Mouse (Mus musculus) liver, embryonic 14.5 days (tissue): ENCODE data around the gene Lypd5. TPM values are rescaled to one million over a fixed set of nuclear protein-coding genes. Genes with fewer than 3 reads are reported as not detected.
A peak's percentile ranks its signal among the peaks of the same experiment; 100 is the strongest.

Source experiments
- ATAC-seq: fragments of 200-750 bp; cut with Nextera tagmentation; 2 replicates; pipeline ENCODE4 v1.8.0; 2017; ENCODE audit warnings: moderate number of reproducible peaks, mild to moderate bottlenecking, moderate library complexity; ENCODE audit not compliant: insufficient read depth
- DNase-seq, 3 experiments: peaks; one replicate each; pipeline ENCODE4 v3.0.0-alpha.2; 2012 to 2013; ENCODE audit warnings: low read depth in 3 of 3, low spot score in 3 of 3
- H3K27ac ChIP-seq: fragments of 300-500 bp; sonication (generic); 2 replicates; pipeline ENCODE4 v1.5.1; 2014; ENCODE audit warnings: moderate library complexity, mild to moderate bottlenecking, control low read depth, inconsistent platforms
- H3K27me3 ChIP-seq: fragments of 300-500 bp; sonication (generic); 2 replicates; pipeline ENCODE4 v1.6.1; 2014; ENCODE audit warnings: mild to moderate bottlenecking, low read length, moderate library complexity; ENCODE audit not compliant: control insufficient read depth, insufficient read depth
- H3K36me3 ChIP-seq: fragments of 300-500 bp; sonication (generic); replicated peaks from 2 replicates; pipeline ENCODE4 v1.6.1; 2014; ENCODE audit warnings: low read depth; ENCODE audit not compliant: control insufficient read depth, insufficient read depth
- H3K4me1 ChIP-seq, 2 experiments: fragments of 200-500 bp in 1 of 2; fragments of 300-500 bp in 1 of 2; sonication (generic) in 1 of 2; replicated peaks; 2 replicates each; pipeline ENCODE4 v1.6.1; 2012 to 2014; ENCODE audit warnings: antibody characterized with exemption in 1 of 2, inconsistent platforms in 1 of 2, low read length in 1 of 2; ENCODE audit not compliant: control insufficient read depth in 2 of 2, insufficient read depth in 2 of 2
- H3K4me2 ChIP-seq: fragments of 300-500 bp; sonication (generic); 2 replicates; pipeline ENCODE4 v1.6.1; 2014; ENCODE audit warnings: low read depth, mild to moderate bottlenecking, control low read depth, moderate library complexity
- H3K4me3 ChIP-seq, 2 experiments: fragments of 200-500 bp in 1 of 2; fragments of 300-500 bp in 1 of 2; sonication (generic) in 1 of 2; 2 replicates each; pipeline ENCODE4 v1.5.1; 2012 to 2014; ENCODE audit warnings: low read depth in 2 of 2, low read length in 2 of 2, mild to moderate bottlenecking in 2 of 2, control low read depth in 1 of 2, inconsistent platforms in 1 of 2, moderate library complexity in 1 of 2; ENCODE audit not compliant: insufficient read depth in 1 of 2
- H3K9ac ChIP-seq: fragments of 300-500 bp; sonication (generic); replicated peaks from 2 replicates; pipeline ENCODE4 v1.6.1; 2014; ENCODE audit warnings: mild to moderate bottlenecking, control low read depth, moderate library complexity
- H3K9me3 ChIP-seq: fragments of 300-500 bp; sonication (generic); 2 replicates; pipeline ENCODE4 v1.6.1; 2016; ENCODE audit warnings: low read length, mixed read lengths; ENCODE audit not compliant: control insufficient read depth
- CTCF ChIP-seq: IDR thresholded peaks from 2 replicates; pipeline ENCODE4 v1.5.1; 2016; ENCODE audit warnings: antibody characterized with exemption, low read depth, control low read depth
- EP300 ChIP-seq: IDR thresholded peaks from 2 replicates; pipeline ENCODE4 v1.6.1; 2016; ENCODE audit warnings: antibody characterized with exemption, low read depth
- WGBS: fragments of 180-500 bp; shearing (Covaris S2); extraction: QIAGEN DNeasy Blood & Tissue Kit; methylation state at CpG from one replicate; pipeline ENCODE4 v1.1.7; 2014; ENCODE audit not compliant: insufficient replicate concordance; 5-methylcytosine and 5-hydroxymethylcytosine counted together
- polyA plus RNA-seq, 2 experiments: library from polyadenylated mRNA; depleted of rRNA in 1 of 2; stranded (reverse) in 1 of 2; unstranded in 1 of 2; fragments of >200 nt; fragmentation: Nextera tagmentation in 1 of 2; extraction: Ambion mirVana in 1 of 2; gene quantifications; 2 replicates each; pipeline versions ENCODE4 v1.2.1 to v1.2.3; 2012 to 2014

Lypd5 gene
- polyA plus RNA-seq, 2 experiments = not detected

DNA sequence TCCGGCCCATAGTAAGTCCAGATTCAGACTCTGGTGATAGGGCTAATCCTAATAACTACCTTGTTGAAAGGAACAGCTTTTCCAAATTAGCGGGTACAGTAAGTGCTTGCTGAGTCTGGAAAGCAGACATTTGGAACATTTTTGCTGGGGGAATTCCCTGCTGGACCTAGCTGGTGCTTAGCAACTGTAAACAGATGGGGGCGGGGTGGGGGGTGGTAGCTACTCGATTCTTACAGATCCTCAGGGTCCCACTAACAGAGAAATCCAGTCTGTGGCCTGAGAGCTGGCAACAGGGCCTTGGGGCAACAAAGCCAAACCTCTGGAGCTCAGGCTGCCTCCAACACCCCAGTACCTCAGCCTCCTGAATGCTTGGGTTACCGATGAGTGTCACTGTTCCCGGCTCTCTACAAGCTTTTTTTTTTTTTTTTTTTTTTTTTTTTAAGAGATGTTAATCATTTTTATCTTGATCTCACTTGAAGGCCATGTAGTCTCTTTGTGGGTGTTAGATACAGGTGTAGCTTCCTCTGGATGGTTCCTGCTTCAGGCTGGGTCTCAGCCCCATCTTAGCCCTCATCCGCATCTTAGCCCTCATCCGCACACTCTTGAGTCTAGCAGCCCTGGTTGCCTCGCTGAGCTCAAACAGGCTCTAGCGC, 29.2 kb downstream of the Lypd5 start:
- Histone ChIP-seq H3K9ac (peak overlapping the region; percentile 95), H3K27me3 (no peaks in the 10 kb centered on the region), H3K27ac (peak overlapping the region; percentile 96), H3K4me1 (peaks cover 60 to 79% of the 10 kb centered on the region in 2 experiments), H3K4me2 (peak overlapping the region; percentile 100), H3K9me3 (no peaks in the 10 kb centered on the region), H3K4me3 (peak overlapping the region; percentile 17 to 66), H3K36me3 (peaks cover 95% of the 10 kb centered on the region)
- 68% methylated on average over 10 of the region's 10 CpGs for WGBS
- DNase-seq (no peak), ATAC-seq (no peak)
- no peak for TF ChIP-seq CTCF
- no peak for TF ChIP-seq EP300

DNA sequence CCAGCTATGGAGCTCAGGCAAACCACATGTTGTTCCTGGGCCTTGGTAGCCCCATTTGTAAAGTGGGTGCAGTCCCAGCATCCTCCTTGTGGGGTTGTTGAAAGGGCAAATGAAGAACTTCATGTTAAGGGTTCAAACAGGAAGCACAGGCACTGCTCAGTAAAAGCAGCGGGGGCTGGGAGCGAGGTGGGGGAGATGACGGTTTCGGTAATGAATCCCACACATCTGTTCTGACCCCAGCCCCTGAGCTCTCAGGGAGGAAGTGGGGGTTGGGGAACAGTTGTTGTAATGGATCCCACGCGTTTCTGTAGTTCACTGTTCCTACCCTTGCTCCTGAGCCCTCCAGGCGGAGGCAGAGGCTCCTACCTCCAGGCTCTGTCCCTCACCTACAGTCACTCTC, 30.9 kb downstream of the Lypd5 start:
- peaks cover 95% of the 10 kb centered on the region for H3K36me3 ChIP-seq
- DNase-seq (no peak), ATAC-seq (no peak)
- TF ChIP-seq CTCF = no peak
- no peak for TF ChIP-seq EP300
- H3K27me3 ChIP-seq = no peaks in the 10 kb centered on the region
- WGBS = 55% methylated on average over 7 of the region's 7 CpGs
- peak overlapping the region; percentile 100 for H3K4me2 ChIP-seq
- H3K4me3 ChIP-seq = no peak overlapping the region
- peak overlapping the region; percentile 54 for H3K9ac ChIP-seq
- no peaks in the 10 kb centered on the region for H3K9me3 ChIP-seq
- peak overlapping the region; percentile 96 for H3K27ac ChIP-seq
- peaks cover 55 to 80% of the 10 kb centered on the region in 2 experiments for H3K4me1 ChIP-seq

DNA sequence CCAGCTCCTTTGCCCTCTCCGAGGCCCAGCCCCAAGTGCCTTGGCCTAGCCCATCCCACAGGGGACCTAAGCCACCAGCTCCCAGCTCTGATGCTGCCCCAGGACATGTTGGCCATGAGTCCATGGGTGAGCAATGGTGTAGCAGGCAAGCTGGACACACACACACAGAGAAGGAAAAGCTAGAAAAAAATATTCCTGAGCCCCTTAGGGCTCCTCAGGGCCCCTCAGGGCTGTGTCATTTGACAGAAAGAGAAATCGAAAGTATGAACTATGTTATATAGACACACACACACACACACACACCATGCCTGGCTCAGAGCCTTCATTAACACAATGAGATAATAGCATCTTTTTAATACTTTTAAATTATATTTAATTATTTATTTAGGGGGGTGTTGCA, 31.4 kb downstream of the Lypd5 start:
- DNase-seq = no peak

DNA sequence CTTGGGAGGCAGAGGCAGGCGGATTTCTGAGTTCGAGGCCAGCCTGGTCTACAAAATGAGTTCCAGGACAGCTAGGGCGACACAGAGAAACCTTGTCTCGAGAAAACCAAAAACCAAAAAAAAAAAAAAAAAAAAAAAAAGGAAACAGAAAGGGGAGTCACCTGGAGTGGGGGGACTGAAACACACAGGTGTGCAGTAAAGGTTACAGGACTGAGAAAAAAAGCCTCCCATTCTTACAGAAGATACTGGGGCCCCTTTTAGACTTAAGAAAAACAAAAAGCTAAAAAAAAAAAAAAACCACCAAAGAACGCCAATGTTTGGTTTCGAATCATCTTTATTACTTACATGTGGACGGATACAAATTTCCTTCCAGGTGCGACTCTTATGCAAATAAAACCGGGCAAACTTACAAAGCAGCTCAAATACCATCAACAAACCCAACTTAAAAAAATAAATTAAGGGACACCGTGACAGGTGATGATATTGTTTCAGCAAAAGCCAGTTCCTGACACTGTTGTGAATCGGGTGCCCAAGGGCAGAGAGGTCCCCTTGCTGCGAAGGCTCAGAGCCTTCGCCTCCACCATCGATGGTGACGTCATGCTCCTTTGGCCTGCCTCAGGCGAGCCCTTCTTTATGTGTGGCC, 33.9 kb downstream of the Lypd5 start:
- Histone ChIP-seq H3K4me1 (peaks cover 38 to 65% of the 10 kb centered on the region in 2 experiments), H3K4me3 (no peak overlapping the region), H3K27me3 (no peaks in the 10 kb centered on the region), H3K36me3 (peaks cover 90% of the 10 kb centered on the region), H3K9ac (peak overlapping the region; percentile 16; the same call in 1 of the 2 replicates), H3K27ac (peak overlapping the region; percentile 76), H3K4me2 (no peak overlapping the region), H3K9me3 (no peaks in the 10 kb centered on the region)
- WGBS = 78% methylated on average over 16 of the region's 16 CpGs
- DNase-seq (no peak), ATAC-seq (no peak)
- TF ChIP-seq EP300 (no peak), CTCF (no peak)

More for the DNA sequence above, 31.4 kb downstream of the Lypd5 start:
- WGBS = 63% methylated on average over 2 of the region's 2 CpGs
- H3K27me3 ChIP-seq = no peaks in the 10 kb centered on the region
- peaks cover 95% of the 10 kb centered on the region for H3K36me3 ChIP-seq
- TF ChIP-seq EP300 (no peak), CTCF (no peak)
- H3K9me3 ChIP-seq = no peaks in the 10 kb centered on the region
- no peak for ATAC-seq
- H3K4me2 ChIP-seq = no peak overlapping the region
- H3K9ac ChIP-seq = 0 out of 2 replicates have a peak overlapping the region, but pooled peaks have one; percentile 5
- no peak overlapping the region for H3K4me3 ChIP-seq
- peaks cover 54 to 80% of the 10 kb centered on the region in 2 experiments for H3K4me1 ChIP-seq
- H3K27ac ChIP-seq = peak overlapping the region; percentile 96

DNA sequence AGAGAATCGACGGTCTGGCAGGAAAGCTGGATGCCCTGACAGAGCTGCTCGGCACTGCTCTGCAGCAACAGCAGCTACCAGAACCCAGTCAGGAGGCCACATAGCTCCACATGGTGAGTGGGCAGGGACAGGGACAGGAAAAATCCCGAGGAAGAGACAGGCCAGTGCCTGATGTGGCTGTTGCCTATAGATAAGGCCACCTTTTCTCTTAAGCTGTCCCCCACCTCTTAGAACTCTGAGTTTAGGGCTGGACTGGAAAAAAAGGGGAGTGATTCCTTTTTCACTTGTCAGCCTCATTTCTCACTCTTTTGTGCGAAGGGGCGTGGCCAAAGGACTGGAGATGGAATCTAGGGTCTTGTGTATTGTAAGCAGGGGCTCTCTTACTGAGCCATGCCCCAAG, 35.1 kb downstream of the Lypd5 start:
- peaks cover 77% of the 10 kb centered on the region for H3K36me3 ChIP-seq
- ATAC-seq (peak; percentile 73), DNase-seq (peak in 1 of 3 experiments; percentile 81)
- H3K4me2 ChIP-seq = peak overlapping the region; percentile 38
- peak overlapping the region; percentile 76 for H3K27ac ChIP-seq
- no peaks in the 10 kb centered on the region for H3K27me3 ChIP-seq
- H3K4me3 ChIP-seq = no peak overlapping the region
- 28% methylated on average over 6 of the region's 6 CpGs for WGBS
- TF ChIP-seq EP300 (peak; percentile 63), CTCF (no peak)
- H3K9ac ChIP-seq = peak overlapping the region; percentile 37
- no peaks in the 10 kb centered on the region for H3K9me3 ChIP-seq
- peaks cover 26 to 55% of the 10 kb centered on the region in 2 experiments for H3K4me1 ChIP-seq
